Mouse (Mus musculus): ENCODE measurements around the gene Gnb5.

Gnb5 gene

GRCm38 (mm10) chr9:75357087-75357654, 51.1 kb downstream of the Gnb5 start:
- no peak for DNase-seq (ENCODE audit: low read depth, low spot score)

- peak; percentile 84 for DNase-seq (ENCODE audit: low read depth, low spot score)
Observed at GRCm38 (mm10) chr9:75361699-75362098, 55.6 kb downstream of the Gnb5 start.

- DNase-seq (ENCODE audit: low read depth, low spot score), result no peak
Observed at GRCm38 (mm10) chr9:75362201-75362600, 56.1 kb downstream of the Gnb5 start.

GRCm38 (mm10) chr9:75363001-75363400, 56.9 kb downstream of the Gnb5 start:
- DNase-seq (ENCODE audit: low read depth, low spot score), result no peak

GRCm38 (mm10) chr9:75363702-75364101, 57.6 kb downstream of the Gnb5 start:
- peak; percentile 63 for DNase-seq (ENCODE audit: low read depth, low spot score)

- DNase-seq (ENCODE audit: low read depth, low spot score), result peak; percentile 88
Observed at GRCm38 (mm10) chr9:75365195-75365594, 59.1 kb downstream of the Gnb5 start.

GRCm38 (mm10) chr9:75366191-75366590, 60.1 kb downstream of the Gnb5 start:
- no peak for DNase-seq (ENCODE audit: low read depth, low spot score)

DNA sequence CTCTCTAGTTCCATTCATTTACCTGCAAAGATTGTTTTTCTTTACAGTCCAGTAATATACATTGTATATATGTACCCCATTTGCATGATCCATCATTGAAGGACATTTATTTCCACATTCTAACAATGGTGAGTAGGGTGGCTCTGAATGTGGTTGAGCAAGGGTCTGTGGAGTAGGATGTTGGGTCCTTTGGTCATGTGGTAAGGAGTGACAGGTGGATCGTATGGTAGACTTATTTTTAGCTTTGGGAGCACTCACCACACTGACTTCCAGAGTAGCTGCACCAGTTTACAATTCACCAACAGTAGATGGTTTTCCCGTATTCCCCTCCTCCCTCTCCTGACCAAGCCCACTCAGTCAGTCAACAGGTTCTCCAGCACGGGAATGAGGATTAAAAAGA, 62.7 kb downstream of the Gnb5 start:
- DNase-seq (ENCODE audit: low read depth, low spot score), result no peak

GRCm38 (mm10) chr9:75375606-75376005, 69.5 kb downstream of the Gnb5 start:
- no peak for DNase-seq (ENCODE audit: low read depth, low spot score)

DNA sequence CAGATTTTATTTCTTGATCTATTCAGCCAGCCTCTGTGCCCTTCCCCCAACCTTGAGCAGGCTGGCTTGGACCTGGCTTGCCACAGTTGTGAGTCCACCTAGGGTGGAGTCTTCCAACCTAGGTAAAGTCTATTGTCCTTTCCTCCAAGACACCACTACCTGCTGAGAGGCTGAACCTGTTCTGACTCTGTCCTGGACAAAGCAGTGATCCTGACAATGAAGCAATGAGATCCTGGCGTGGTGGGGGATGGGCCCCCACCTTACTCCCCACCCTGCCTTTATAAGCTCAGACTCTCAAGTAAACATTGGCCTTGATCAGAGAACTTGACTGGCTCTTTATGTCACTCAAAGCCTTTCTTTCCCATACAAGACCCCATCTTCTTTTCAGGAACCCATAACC, 70.3 kb downstream of the Gnb5 start:
- peak; percentile 97 for DNase-seq (ENCODE audit: low read depth, low spot score)

GRCm38 (mm10) chr9:75378774-75379173, 72.7 kb downstream of the Gnb5 start:
- no peak for DNase-seq (ENCODE audit: low read depth, low spot score)

- DNase-seq (ENCODE audit: low read depth, low spot score), result peak; percentile 78
Observed at GRCm38 (mm10) chr9:75382825-75383224, 76.7 kb downstream of the Gnb5 start.

DNA sequence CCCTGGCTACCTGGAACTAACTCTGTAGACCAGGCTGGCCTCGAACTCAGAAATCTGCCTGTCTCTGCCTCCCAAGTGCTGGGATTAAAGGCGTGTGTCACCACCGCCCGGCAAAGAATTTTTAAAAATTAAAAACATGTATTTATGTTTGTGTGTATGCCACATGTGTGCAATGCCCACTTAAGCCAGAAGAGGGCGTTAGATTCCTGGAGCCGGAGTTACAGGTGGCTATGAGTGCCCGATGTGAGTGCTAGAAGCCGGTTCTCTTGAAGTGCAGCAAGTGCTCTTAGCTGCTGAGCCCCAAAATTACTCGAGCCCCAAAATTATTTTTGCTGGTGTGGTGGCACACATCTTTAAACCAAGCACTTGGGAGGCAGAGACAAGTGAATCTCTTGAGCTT, 77.7 kb downstream of the Gnb5 start:
- DNase-seq (ENCODE audit: low read depth, low spot score), result peak; percentile 79

DNA sequence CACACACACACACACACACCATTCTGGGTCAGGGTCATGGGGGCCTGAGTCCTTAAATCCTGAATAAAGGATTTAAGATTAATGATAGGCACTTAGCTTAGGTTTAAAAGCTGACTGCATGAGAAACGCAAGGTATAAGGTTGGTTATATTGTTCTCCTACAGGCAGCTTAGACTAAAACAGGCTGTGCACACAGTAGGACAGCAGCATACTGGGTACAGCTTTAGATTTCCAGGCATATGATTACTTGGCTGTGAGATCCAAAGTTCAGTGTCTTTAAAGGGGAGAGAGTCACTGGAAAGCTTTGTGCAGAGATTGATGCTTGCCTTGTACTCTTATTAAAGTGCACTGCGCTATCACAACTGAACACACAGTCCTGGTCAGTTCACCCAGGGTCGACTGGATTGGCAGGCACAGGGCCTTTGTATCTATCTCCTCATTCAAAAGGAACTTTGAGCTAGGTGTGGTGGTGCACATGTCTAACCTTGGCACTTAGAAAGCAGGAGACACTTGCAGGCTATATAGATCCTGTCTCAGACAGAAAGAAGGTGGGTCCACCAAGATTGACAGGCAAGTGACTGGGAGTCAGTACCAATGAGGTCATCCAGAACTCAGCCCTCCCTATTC, 78.4 kb downstream of the Gnb5 start:
- no peak for DNase-seq (ENCODE audit: low read depth, low spot score)

DNA sequence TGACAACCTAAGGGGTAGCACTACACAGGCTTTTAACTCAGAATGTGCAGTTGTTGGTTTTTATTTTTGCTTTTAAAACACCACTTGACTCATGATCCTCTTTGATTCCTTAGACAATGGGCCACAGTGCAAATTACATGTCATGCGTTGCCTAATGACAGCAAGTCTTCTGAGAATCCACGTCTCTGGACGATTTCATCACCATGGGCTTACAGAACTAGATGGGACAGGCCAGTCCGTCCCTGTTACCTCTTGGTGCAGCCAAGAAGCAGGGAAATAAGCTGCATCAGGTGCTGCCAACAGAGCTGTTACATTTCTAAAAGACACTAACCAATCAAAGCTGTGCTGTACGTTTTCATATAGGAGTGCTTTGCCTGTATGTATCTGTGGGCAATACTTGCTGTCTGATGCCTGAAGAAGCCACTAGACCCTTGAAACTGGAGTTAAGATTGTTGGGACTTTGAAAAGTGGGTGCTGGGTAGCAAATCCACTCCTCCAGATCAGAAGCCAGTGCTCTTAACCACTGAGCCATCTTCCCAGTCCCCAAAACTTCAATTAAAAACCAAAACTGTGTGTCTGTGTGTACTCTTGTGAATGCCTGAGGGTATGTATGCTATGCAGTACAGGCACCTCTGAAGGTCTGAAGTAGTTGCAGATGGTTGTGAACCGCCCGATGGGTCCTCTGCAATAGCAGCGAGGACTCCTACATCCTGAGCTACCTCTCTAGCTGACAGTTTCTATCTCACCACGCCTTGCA, 79.3 kb downstream of the Gnb5 start:
- no peak for DNase-seq (ENCODE audit: low read depth, low spot score)

DNA sequence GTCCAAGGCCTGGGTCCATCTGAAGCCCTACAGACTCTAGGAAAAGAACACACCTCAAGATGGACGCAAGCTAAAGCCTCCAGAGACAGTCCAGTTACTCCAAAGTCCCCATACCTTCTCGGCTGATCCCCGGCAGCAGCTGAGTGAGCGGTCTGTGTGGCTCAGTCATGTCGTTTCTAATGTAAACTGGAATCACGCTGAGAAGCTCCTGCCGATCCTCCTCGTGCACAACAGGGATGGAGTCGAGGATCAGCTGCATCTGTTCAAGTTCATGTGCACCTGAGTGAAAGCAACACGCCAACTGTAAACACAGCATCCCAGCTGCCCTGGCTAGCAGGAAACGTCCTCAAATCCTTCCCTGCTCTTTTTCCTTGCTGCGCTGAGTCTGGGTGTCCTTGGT, 87.2 kb downstream of the Gnb5 start:
- DNase-seq (ENCODE audit: low read depth, low spot score), result peak; percentile 90

All from R1 (cell line).